23 mouse cellular contexts compared by ENCODE assay signal in the genomic region with DNA sequence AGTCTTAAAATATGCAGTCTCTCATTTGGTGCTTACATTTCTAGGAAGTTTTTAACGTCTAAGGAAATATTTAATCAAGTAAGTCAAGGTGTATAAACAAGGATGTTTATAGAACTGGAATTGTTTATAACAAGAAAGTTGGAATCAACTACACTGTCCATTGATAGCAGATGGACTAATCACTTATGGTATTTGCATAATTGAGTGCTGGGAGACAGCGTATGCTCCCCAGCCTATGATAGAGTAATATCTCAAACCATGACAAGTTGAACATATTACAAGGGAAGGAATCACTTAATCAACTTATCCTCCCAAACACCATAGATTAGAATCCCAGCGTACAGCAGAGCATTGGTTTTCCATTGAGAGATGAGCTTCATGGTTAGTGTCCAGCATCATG.
DNase-seq lines count a peak whose midpoint lies in the region; ATAC-seq and TF ChIP-seq lines count a peak whose summit lies in the region.
"Had no signal": no experiment of that assay in that cellular context is flagged by ENCODE, and none has a peak within 500 bp of the region (broad histone marks: within the 10 kb centered on the region; RNA-seq: fewer than 3 reads in every experiment).

No protein-coding gene starts in this region.

- H3K9me3 ChIP-seq in intestine, embryonic 16.5 days (ENCODE audit: control insufficient read depth, low read length): no peaks in the 10 kb centered on the region
- no peaks in the 10 kb centered on the region for H3K9me3 ChIP-seq in intestine, embryonic 15.5 days
- no peaks in the 10 kb centered on the region for H3K9me3 ChIP-seq in lung, embryonic 15.5 days
- H3K9me3 ChIP-seq in lung, postnatal 0 days (ENCODE audit: low read length): no peaks in the 10 kb centered on the region
- H3K9me3 ChIP-seq: embryonic facial prominence, embryonic 10.5 days; embryonic facial prominence, embryonic 12.5 days; forebrain, embryonic 13.5 days; forebrain, embryonic 15.5 days; G1E had no signal

- TF ChIP-seq CTCF in lung, adult 2 months (IDR thresholded peaks at IDR 0.05; ENCODE audit: insufficient read depth, low read length): no peak
- TF ChIP-seq CTCF in lung, postnatal 0 days (IDR thresholded peaks at IDR 0.05): no peak

- ATAC-seq in intestine, embryonic 16.5 days: 0 out of 2 replicates have a peak, but pooled peaks have one; percentile 52
- no peak; the same call in 1 of the 2 replicates for ATAC-seq in intestine, embryonic 15.5 days
- peak; percentile 52; the same call in 1 of the 2 replicates for ATAC-seq in lung, embryonic 15.5 days (ENCODE audit: borderline replicate concordance, extremely low read depth, low FRiP score, low TSS enrichment)
- ATAC-seq in lung, postnatal 0 days: peak; percentile 27; the same call in 1 of the 2 replicates
- ATAC-seq: activated CD4-positive, CD25-positive, alpha-beta regulatory T cell, adult 4 months; CD4-positive, CD25-positive, alpha-beta regulatory T cell, adult 4 months; forebrain, embryonic 13.5 days; forebrain, embryonic 15.5 days; Patski had no signal

- 0 out of 2 replicates have a peak, but pooled peaks have one; percentile 54 for TF ChIP-seq EP300 in lung, postnatal 0 days (IDR thresholded peaks at IDR 0.05)

- H3K27ac ChIP-seq in intestine, embryonic 16.5 days (ENCODE audit: low read length): no peak overlapping the region
- no peak overlapping the region for H3K27ac ChIP-seq in intestine, embryonic 15.5 days
- 0 out of 2 replicates have a peak overlapping the region, but pooled peaks have one; percentile 7 for H3K27ac ChIP-seq in lung, embryonic 15.5 days
- no peak overlapping the region for H3K27ac ChIP-seq in lung, postnatal 0 days (ENCODE audit: low read length)
- H3K27ac ChIP-seq: embryonic facial prominence, embryonic 10.5 days; embryonic facial prominence, embryonic 12.5 days; forebrain, embryonic 13.5 days; forebrain, embryonic 15.5 days had no signal

- H3K4me2 ChIP-seq in intestine, embryonic 16.5 days (ENCODE audit: low read depth, low read length): no peak overlapping the region
- H3K4me2 ChIP-seq in intestine, embryonic 15.5 days (replicated peaks): no peak overlapping the region
- H3K4me2 ChIP-seq in lung, embryonic 15.5 days: no peak overlapping the region
- no peak overlapping the region for H3K4me2 ChIP-seq in lung, postnatal 0 days (replicated peaks; ENCODE audit: low read depth, low read length)
- H3K4me2 ChIP-seq: embryonic facial prominence, embryonic 12.5 days; forebrain, embryonic 13.5 days; forebrain, embryonic 15.5 days had no signal

- no peaks in the 10 kb centered on the region for H3K36me3 ChIP-seq in intestine, embryonic 16.5 days (ENCODE audit: control insufficient read depth, insufficient read depth, low read length)
- H3K36me3 ChIP-seq in intestine, embryonic 15.5 days: no peaks in the 10 kb centered on the region
- no peaks in the 10 kb centered on the region for H3K36me3 ChIP-seq in lung, embryonic 15.5 days
- no peaks in the 10 kb centered on the region for H3K36me3 ChIP-seq in lung, postnatal 0 days (ENCODE audit: insufficient read depth, low read length)
- H3K36me3 ChIP-seq: embryonic facial prominence, embryonic 10.5 days; embryonic facial prominence, embryonic 12.5 days; forebrain, embryonic 15.5 days; G1E had no signal

- no peak for DNase-seq in lung, adult 2 months
- no peak for DNase-seq in lung, postnatal 0 days (ENCODE audit: low spot score)
- DNase-seq in lung, postnatal 25 days (ENCODE audit: low spot score): no peak
- DNase-seq: adrenal gland, adult 8-10 months; adrenal gland, postnatal 14 days; adrenal gland, postnatal 36 days; B cell, adult 2 months; cerebellum, adult 11-12 months; cerebellum, adult 2 months; cerebellum, adult 9-10 months; cerebellum, postnatal 10 days; cerebellum, postnatal 25 days had no signal

- 53% methylated on average over 3 of the region's 3 CpGs for WGBS in intestine, embryonic 16.5 days
- WGBS in intestine, embryonic 15.5 days: 42% methylated on average over 3 of the region's 3 CpGs
- 36% methylated on average over 3 of the region's 3 CpGs for WGBS in lung, embryonic 15.5 days
- 46% methylated on average over 3 of the region's 3 CpGs for WGBS in lung, adult 2 months
- 41% methylated on average over 3 of the region's 3 CpGs for WGBS in lung, postnatal 0 days

- TF ChIP-seq POLR2A in lung, adult 2 months (IDR thresholded peaks at IDR 0.05; ENCODE audit: borderline replicate concordance, extremely low read depth, low read depth, low read length): no peak

- H3K4me3 ChIP-seq in intestine, embryonic 16.5 days (ENCODE audit: low read length): no peak overlapping the region
- H3K4me3 ChIP-seq in intestine, embryonic 15.5 days (replicated peaks): no peak overlapping the region
- no peak overlapping the region for H3K4me3 ChIP-seq in lung, embryonic 15.5 days
- H3K4me3 ChIP-seq in lung, adult 2 months (replicated peaks; ENCODE audit: extremely low read depth, low read depth, low read length): no peak overlapping the region
- H3K4me3 ChIP-seq in lung, postnatal 0 days (ENCODE audit: low read depth, low read length): no peak overlapping the region
- H3K4me3 ChIP-seq: embryonic facial prominence, embryonic 10.5 days; embryonic facial prominence, embryonic 12.5 days; forebrain, embryonic 13.5 days; forebrain, embryonic 15.5 days had no signal

- no peak overlapping the region for H3K9ac ChIP-seq in intestine, embryonic 16.5 days (ENCODE audit: low read depth, low read length)
- no peak overlapping the region for H3K9ac ChIP-seq in intestine, embryonic 15.5 days
- no peak overlapping the region for H3K9ac ChIP-seq in lung, embryonic 15.5 days
- no peak overlapping the region for H3K9ac ChIP-seq in lung, postnatal 0 days (replicated peaks; ENCODE audit: low read depth)
- H3K9ac ChIP-seq: embryonic facial prominence, embryonic 12.5 days; forebrain, embryonic 13.5 days; forebrain, embryonic 15.5 days had no signal

- no peaks in the 10 kb centered on the region for H3K27me3 ChIP-seq in intestine, embryonic 16.5 days (replicated peaks; ENCODE audit: control insufficient read depth, insufficient read depth, low read length)
- no peaks in the 10 kb centered on the region for H3K27me3 ChIP-seq in intestine, embryonic 15.5 days (replicated peaks)
- no peaks in the 10 kb centered on the region for H3K27me3 ChIP-seq in lung, embryonic 15.5 days
- no peaks in the 10 kb centered on the region for H3K27me3 ChIP-seq in lung, postnatal 0 days (replicated peaks; ENCODE audit: insufficient read depth, low read length)
- H3K27me3 ChIP-seq: embryonic facial prominence, embryonic 12.5 days; forebrain, embryonic 13.5 days; forebrain, embryonic 15.5 days had no signal

- H3K4me1 ChIP-seq in intestine, embryonic 16.5 days (ENCODE audit: control insufficient read depth, insufficient read depth, low read length): no peaks in the 10 kb centered on the region
- no peaks in the 10 kb centered on the region for H3K4me1 ChIP-seq in intestine, embryonic 15.5 days (replicated peaks)
- 0 out of 2 replicates have a peak, but pooled peaks cover 11% of the 10 kb centered on the region for H3K4me1 ChIP-seq in lung, embryonic 15.5 days
- no peaks in the 10 kb centered on the region for H3K4me1 ChIP-seq in lung, adult 2 months (ENCODE audit: control insufficient read depth, insufficient read depth, low read length)
- H3K4me1 ChIP-seq in lung, postnatal 0 days (ENCODE audit: insufficient read depth, low read depth, low read length): no peaks in the 10 kb centered on the region
- H3K4me1 ChIP-seq: embryonic facial prominence, embryonic 10.5 days; embryonic facial prominence, embryonic 12.5 days; forebrain, embryonic 13.5 days; forebrain, embryonic 15.5 days had no signal
